Mouse (Mus musculus) forebrain, embryonic 16.5 days (tissue): ENCODE measurements around the gene Bspry. TPM values are rescaled to one million over a fixed set of nuclear protein-coding genes. Genes with fewer than 3 reads are reported as not detected.

Experiments
- ATAC-seq: fragments of 200-750 bp; cut with Nextera tagmentation; 2 replicates; pipeline ENCODE4 v1.8.0; 2017; ENCODE audit warnings: mild to moderate bottlenecking, moderate library complexity
- H3K27ac ChIP-seq: fragments of 300-500 bp; sonication (generic); 2 replicates; pipeline ENCODE4 v1.5.1; 2014; ENCODE audit warnings: low read length, control low read depth
- H3K27me3 ChIP-seq: fragments of 300-500 bp; sonication (generic); replicated peaks from 2 replicates; pipeline ENCODE4 v1.6.1; 2014; ENCODE audit warnings: low read length; ENCODE audit not compliant: control insufficient read depth, insufficient read depth
- H3K36me3 ChIP-seq: fragments of 300-500 bp; sonication (generic); 2 replicates; pipeline ENCODE4 v1.6.1; 2014; ENCODE audit not compliant: control insufficient read depth, insufficient read depth
- H3K4me1 ChIP-seq: fragments of 300-500 bp; sonication (generic); replicated peaks from 2 replicates; pipeline ENCODE4 v1.6.1; 2014; ENCODE audit warnings: low read length; ENCODE audit not compliant: control insufficient read depth, insufficient read depth
- H3K4me2 ChIP-seq: fragments of 300-500 bp; sonication (generic); 2 replicates; pipeline ENCODE4 v1.6.1; 2014; ENCODE audit warnings: mild to moderate bottlenecking, low read length, control low read depth
- H3K4me3 ChIP-seq: fragments of 300-500 bp; sonication (generic); replicated peaks from 2 replicates; pipeline ENCODE4 v1.5.1; 2014; ENCODE audit warnings: mild to moderate bottlenecking, low read length, control low read depth
- H3K9ac ChIP-seq: fragments of 300-500 bp; sonication (generic); replicated peaks from 2 replicates; pipeline ENCODE4 v1.6.1; 2014; ENCODE audit warnings: low read depth, low read length, control low read depth
- H3K9me3 ChIP-seq: fragments of 300-500 bp; sonication (generic); 2 replicates; pipeline ENCODE4 v1.6.1; 2016; ENCODE audit warnings: low read length; ENCODE audit not compliant: control insufficient read depth
- WGBS: fragments of 180-500 bp; shearing (Covaris S2); extraction: QIAGEN DNeasy Blood & Tissue Kit; methylation state at CpG from one replicate; pipeline ENCODE4 v1.1.7; 2014; 5-methylcytosine and 5-hydroxymethylcytosine counted together
- polyA plus RNA-seq: library from polyadenylated mRNA; unstranded; fragments of >200 nt; fragmentation: Nextera tagmentation; extraction: Ambion mirVana; gene quantifications from 2 replicates; pipeline ENCODE4 v1.2.1, GENCODE M21; 2015

Bspry gene
- polyA plus RNA-seq, 1 experiment from 2014 or later: 0.71 TPM

GRCm38 (mm10) chr4:62440986-62441385 is 38.9 kb upstream of the Bspry start:
- Histone ChIP-seq H3K36me3 (no peaks in the 10 kb centered on the region), H3K4me1 (no peaks in the 10 kb centered on the region), H3K4me2 (no peak overlapping the region), H3K27ac (no peak overlapping the region), H3K9me3 (no peaks in the 10 kb centered on the region), H3K27me3 (no peaks in the 10 kb centered on the region), H3K9ac (no peak overlapping the region), H3K4me3 (no peak overlapping the region)
- WGBS: 75% methylated on average over 4 of the region's 4 CpGs
- ATAC-seq: no peak

- no peaks in the 10 kb centered on the region for H3K4me1 ChIP-seq
- ATAC-seq: no peak; the same call in 1 of the 2 replicates
- H3K4me3 ChIP-seq: no peak overlapping the region
- H3K27me3 ChIP-seq: no peaks in the 10 kb centered on the region
- no peaks in the 10 kb centered on the region for H3K36me3 ChIP-seq
- H3K9me3 ChIP-seq: no peaks in the 10 kb centered on the region
- H3K27ac ChIP-seq: no peak overlapping the region
- no peak overlapping the region for H3K4me2 ChIP-seq
- H3K9ac ChIP-seq: no peak overlapping the region
- WGBS: 59% methylated on average over 5 of the region's 5 CpGs
These were observed 24.9 kb upstream of the Bspry start for GRCm38 (mm10) chr4:62454995-62455394.

GRCm38 (mm10) chr4:62459081-62459480 is 20.8 kb upstream of the Bspry start:
- no peaks in the 10 kb centered on the region for H3K27me3 ChIP-seq
- no peaks in the 10 kb centered on the region for H3K4me1 ChIP-seq
- 74% methylated on average over 3 of the region's 3 CpGs for WGBS
- no peaks in the 10 kb centered on the region for H3K9me3 ChIP-seq
- no peak overlapping the region for H3K4me3 ChIP-seq
- no peak overlapping the region for H3K4me2 ChIP-seq
- no peak overlapping the region for H3K27ac ChIP-seq
- H3K36me3 ChIP-seq: peaks cover 3% of the 10 kb centered on the region; the same call in 1 of the 2 replicates
- H3K9ac ChIP-seq: no peak overlapping the region
- ATAC-seq: peak; percentile 83

- Histone ChIP-seq H3K9me3 (no peaks in the 10 kb centered on the region), H3K36me3 (peaks cover 3% of the 10 kb centered on the region; the same call in 1 of the 2 replicates), H3K27ac (no peak overlapping the region), H3K27me3 (no peaks in the 10 kb centered on the region), H3K4me3 (no peak overlapping the region), H3K4me2 (no peak overlapping the region), H3K9ac (no peak overlapping the region), H3K4me1 (no peaks in the 10 kb centered on the region)
- WGBS: 93% methylated on average over 8 of the region's 8 CpGs
- ATAC-seq: no peak
These were observed 19.5 kb upstream of the Bspry start for GRCm38 (mm10) chr4:62460348-62460747.

- Histone ChIP-seq H3K4me2 (no peak overlapping the region), H3K4me3 (no peak overlapping the region), H3K9ac (no peak overlapping the region), H3K9me3 (no peaks in the 10 kb centered on the region), H3K27me3 (no peaks in the 10 kb centered on the region), H3K27ac (no peak overlapping the region), H3K4me1 (no peaks in the 10 kb centered on the region), H3K36me3 (peaks cover 3% of the 10 kb centered on the region; the same call in 1 of the 2 replicates)
- 92% methylated on average over 2 of the region's 2 CpGs for WGBS
- ATAC-seq: no peak
These were observed 16.7 kb upstream of the Bspry start for GRCm38 (mm10) chr4:62463124-62463523.

DNA sequence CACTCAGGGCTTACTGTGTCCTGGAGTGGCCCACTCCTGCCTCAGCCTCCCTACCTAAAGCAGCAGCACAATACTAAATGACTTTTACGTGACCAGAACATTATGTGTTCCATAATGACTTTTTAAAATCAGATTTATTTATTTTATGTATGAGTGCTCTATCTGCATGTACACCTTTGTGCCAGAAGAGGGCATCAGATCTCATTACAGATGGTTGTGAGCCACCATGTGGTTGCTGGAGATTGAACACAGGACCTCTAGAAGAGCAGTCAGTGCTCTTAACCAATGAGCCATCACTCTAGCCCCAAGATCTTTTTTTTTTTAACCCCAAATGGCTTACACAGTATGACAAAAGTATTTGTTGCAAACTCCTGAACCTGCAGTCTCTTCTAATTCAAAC is 11.7 kb upstream of the Bspry start:
- Histone ChIP-seq H3K4me2 (no peak overlapping the region), H3K9ac (no peak overlapping the region), H3K4me3 (no peak overlapping the region), H3K4me1 (peaks cover 3% of the 10 kb centered on the region; the same call in 1 of the 2 replicates), H3K36me3 (no peaks in the 10 kb centered on the region), H3K27ac (no peak overlapping the region), H3K27me3 (no peaks in the 10 kb centered on the region), H3K9me3 (no peaks in the 10 kb centered on the region)
- no peak for ATAC-seq
- 97% methylated on average over 1 of the region's 1 CpGs for WGBS

DNA sequence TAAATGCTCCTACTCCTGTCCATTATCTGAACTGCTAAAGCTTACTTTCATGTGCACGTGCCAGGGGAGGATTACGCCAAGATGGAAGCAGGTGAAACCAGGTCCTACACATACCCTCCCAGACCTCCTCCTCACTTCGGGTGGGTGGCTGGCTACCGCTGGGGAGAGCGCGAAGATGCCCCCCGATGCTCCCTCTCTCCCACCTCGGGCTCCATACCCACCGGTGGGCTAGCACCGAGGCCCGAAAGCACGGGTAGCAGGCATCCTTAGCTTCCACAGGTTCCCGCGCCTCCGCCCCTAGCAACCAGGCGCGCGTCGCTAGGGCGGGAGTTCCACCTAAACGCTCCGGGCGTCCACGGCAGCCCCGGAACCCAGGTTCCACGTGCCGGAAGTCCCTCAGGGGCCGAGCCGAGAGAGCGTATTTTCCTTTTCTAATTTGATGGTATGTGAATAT is 9.2 kb upstream of the Bspry start, which contains the start of gene Wdr31:
Gene Wdr31, minus strand, starts transcription at position 299 of the 454 bp plus-strand sequence.
- Histone ChIP-seq H3K27ac (peak within 1 kb of the TSS; percentile 39; the same call in 1 of the 2 replicates), H3K9ac (peak within 1 kb of the TSS; percentile 77), H3K27me3 (no peaks in the 10 kb centered on the region), H3K36me3 (no peaks in the 10 kb centered on the region), H3K4me1 (peaks cover 3% of the 10 kb centered on the region; the same call in 1 of the 2 replicates), H3K4me3 (peak within 1 kb of the TSS; percentile 74), H3K9me3 (no peaks in the 10 kb centered on the region), H3K4me2 (peak within 1 kb of the TSS; percentile 72)
- WGBS: under 1% methylated on average over 30 of the region's 30 CpGs
- peak; percentile 98 for ATAC-seq

- Histone ChIP-seq H3K9ac (no peak overlapping the region), H3K36me3 (no peaks in the 10 kb centered on the region), H3K4me3 (no peak overlapping the region), H3K27me3 (no peaks in the 10 kb centered on the region), H3K4me1 (peaks cover 3% of the 10 kb centered on the region; the same call in 1 of the 2 replicates), H3K4me2 (no peak overlapping the region), H3K27ac (no peak overlapping the region), H3K9me3 (no peaks in the 10 kb centered on the region)
- WGBS: 90% methylated on average over 2 of the region's 2 CpGs
- ATAC-seq: no peak
These were observed 7.8 kb upstream of the Bspry start for GRCm38 (mm10) chr4:62472071-62472470.

DNA sequence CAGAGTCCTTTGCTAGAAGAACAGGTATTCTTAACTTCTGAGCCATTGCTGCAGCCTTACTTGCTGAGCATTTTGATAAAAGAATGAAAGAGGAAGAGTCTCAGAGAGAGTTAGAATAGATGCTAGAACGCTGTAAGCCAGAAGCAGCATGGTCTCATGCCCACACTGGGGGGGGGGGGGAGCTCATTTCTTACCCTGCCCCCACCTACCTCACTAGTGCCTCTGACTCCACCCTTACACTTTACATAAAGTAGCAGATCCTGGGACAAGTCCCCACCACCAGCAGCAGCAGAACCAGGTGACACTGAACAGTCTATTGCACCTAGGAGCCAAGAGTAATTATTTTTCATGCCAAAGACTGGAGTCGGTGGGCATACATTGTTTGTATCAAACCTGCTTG is 4.7 kb upstream of the Bspry start:
- no peak overlapping the region for H3K27ac ChIP-seq
- 83% methylated on average over 2 of the region's 2 CpGs for WGBS
- ATAC-seq: no peak

DNA sequence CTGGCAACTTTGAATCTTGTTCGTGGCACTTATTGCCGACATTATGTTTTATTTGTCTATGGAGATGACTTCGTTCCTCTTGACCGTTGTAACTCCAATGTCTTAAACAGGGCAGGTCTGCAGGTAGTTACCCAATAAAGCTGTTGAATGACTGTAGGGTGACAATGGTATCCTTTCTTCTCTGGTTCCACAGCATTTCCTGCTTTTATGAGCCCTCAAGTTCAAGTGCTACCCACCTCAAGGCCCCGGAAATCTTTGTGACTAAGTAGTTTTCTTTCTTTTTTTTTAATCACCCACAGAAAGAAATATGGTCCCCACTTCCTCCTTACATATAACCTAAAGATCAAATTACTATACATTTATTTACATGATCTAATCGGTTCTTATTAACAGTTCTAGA is 4.1 kb upstream of the Bspry start:
- 93% methylated on average over 6 of the region's 6 CpGs for WGBS
- ATAC-seq: no peak
- Histone ChIP-seq H3K36me3 (no peaks in the 10 kb centered on the region), H3K9me3 (no peaks in the 10 kb centered on the region), H3K9ac (no peak overlapping the region), H3K4me3 (no peak overlapping the region), H3K4me1 (peaks cover 8% of the 10 kb centered on the region), H3K27me3 (peaks cover 17% of the 10 kb centered on the region), H3K4me2 (no peak overlapping the region), H3K27ac (no peak overlapping the region)

More for the DNA sequence above, 4.7 kb upstream of the Bspry start:
- Histone ChIP-seq H3K9me3 (no peaks in the 10 kb centered on the region), H3K4me3 (no peak overlapping the region), H3K27me3 (peaks cover 11% of the 10 kb centered on the region), H3K36me3 (no peaks in the 10 kb centered on the region), H3K4me1 (peaks cover 10% of the 10 kb centered on the region), H3K9ac (no peak overlapping the region), H3K4me2 (no peak overlapping the region)
